Mouse (Mus musculus) forebrain, embryonic 16.5 days (tissue): ENCODE results near the gene Sdccag8. TPM values are rescaled to one million over a fixed set of nuclear protein-coding genes. Genes with fewer than 3 reads are reported as not detected.
A peak's percentile ranks its signal among the peaks of the same experiment; 100 is the strongest.
"Not testable (repeated sequence)": the region's sequence is repeated elsewhere in the genome, so short reads cannot be mapped to it uniquely, and the experiment has no call there.

Experiments used
- ATAC-seq: fragments of 200-750 bp; cut with Nextera tagmentation; 2 replicates; pipeline ENCODE4 v1.8.0; 2017; ENCODE audit warnings: mild to moderate bottlenecking, moderate library complexity
- H3K27ac ChIP-seq: fragments of 300-500 bp; sonication (generic); 2 replicates; pipeline ENCODE4 v1.5.1; 2014; ENCODE audit warnings: low read length, control low read depth
- H3K27me3 ChIP-seq: fragments of 300-500 bp; sonication (generic); replicated peaks from 2 replicates; pipeline ENCODE4 v1.6.1; 2014; ENCODE audit warnings: low read length; ENCODE audit not compliant: control insufficient read depth, insufficient read depth
- H3K36me3 ChIP-seq: fragments of 300-500 bp; sonication (generic); 2 replicates; pipeline ENCODE4 v1.6.1; 2014; ENCODE audit not compliant: control insufficient read depth, insufficient read depth
- H3K4me1 ChIP-seq: fragments of 300-500 bp; sonication (generic); replicated peaks from 2 replicates; pipeline ENCODE4 v1.6.1; 2014; ENCODE audit warnings: low read length; ENCODE audit not compliant: control insufficient read depth, insufficient read depth
- H3K4me2 ChIP-seq: fragments of 300-500 bp; sonication (generic); 2 replicates; pipeline ENCODE4 v1.6.1; 2014; ENCODE audit warnings: mild to moderate bottlenecking, low read length, control low read depth
- H3K4me3 ChIP-seq: fragments of 300-500 bp; sonication (generic); replicated peaks from 2 replicates; pipeline ENCODE4 v1.5.1; 2014; ENCODE audit warnings: mild to moderate bottlenecking, low read length, control low read depth
- H3K9ac ChIP-seq: fragments of 300-500 bp; sonication (generic); replicated peaks from 2 replicates; pipeline ENCODE4 v1.6.1; 2014; ENCODE audit warnings: low read depth, low read length, control low read depth
- H3K9me3 ChIP-seq: fragments of 300-500 bp; sonication (generic); 2 replicates; pipeline ENCODE4 v1.6.1; 2016; ENCODE audit warnings: low read length; ENCODE audit not compliant: control insufficient read depth
- WGBS: fragments of 180-500 bp; shearing (Covaris S2); extraction: QIAGEN DNeasy Blood & Tissue Kit; methylation state at CpG from one replicate; pipeline ENCODE4 v1.1.7; 2014; 5-methylcytosine and 5-hydroxymethylcytosine counted together
- polyA plus RNA-seq: library from polyadenylated mRNA; unstranded; fragments of >200 nt; fragmentation: Nextera tagmentation; extraction: Ambion mirVana; gene quantifications from 2 replicates; pipeline ENCODE4 v1.2.1, GENCODE M21; 2015

Sdccag8 gene
- polyA plus RNA-seq, 1 experiment from 2014 or later: 34.0 TPM

DNA sequence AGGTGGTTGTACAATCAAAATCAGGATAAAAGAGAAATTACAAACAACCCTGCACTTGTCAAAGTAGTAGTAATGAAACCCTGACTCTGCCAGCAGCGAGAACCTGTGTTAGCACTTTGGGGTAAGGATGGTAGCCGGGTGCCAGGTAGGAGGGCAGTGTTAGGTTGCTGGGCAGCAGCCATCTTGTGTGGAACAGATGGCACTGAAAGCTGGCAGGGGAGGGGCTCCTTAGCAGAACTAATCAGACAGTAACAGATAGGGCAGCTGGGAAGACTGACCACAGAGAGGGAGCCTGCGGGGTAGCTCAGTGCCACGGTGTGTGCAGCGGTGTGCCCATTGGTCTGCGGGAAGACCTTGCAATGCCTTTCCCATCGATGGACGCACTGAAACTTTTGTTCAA, 115.2 kb downstream of the Sdccag8 start:
- no peak overlapping the region for H3K4me3 ChIP-seq
- peak overlapping the region; percentile 46 for H3K9ac ChIP-seq
- peak; percentile 64 for ATAC-seq
- WGBS: 61% methylated on average over 8 of the region's 8 CpGs
- peaks cover 38% of the 10 kb centered on the region for H3K4me1 ChIP-seq
- peak overlapping the region; percentile 41 for H3K4me2 ChIP-seq
- H3K27me3 ChIP-seq: no peaks in the 10 kb centered on the region
- peak overlapping the region; percentile 97 for H3K27ac ChIP-seq
- H3K36me3 ChIP-seq: no peaks in the 10 kb centered on the region
- no peaks in the 10 kb centered on the region for H3K9me3 ChIP-seq

DNA sequence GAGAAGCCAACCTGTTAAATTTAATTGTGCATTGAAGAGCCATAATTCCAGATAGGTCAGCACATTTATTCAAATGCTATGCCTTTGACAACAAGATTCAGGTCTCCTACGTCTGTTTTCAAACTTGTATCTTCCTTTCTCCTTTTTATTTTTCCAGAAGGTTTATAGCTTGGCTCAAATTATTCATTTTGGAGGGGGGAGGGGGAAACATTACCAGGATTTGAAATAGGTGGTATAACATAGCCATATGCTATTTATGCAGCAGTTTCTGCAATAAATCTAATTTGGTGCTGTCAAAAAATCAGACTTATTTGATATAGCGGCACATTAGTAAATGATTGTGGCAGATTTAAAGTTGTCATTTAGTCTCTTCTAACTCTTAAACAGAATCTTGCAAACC, 116.1 kb downstream of the Sdccag8 start:
- Histone ChIP-seq H3K36me3 (no peaks in the 10 kb centered on the region), H3K4me3 (no peak overlapping the region), H3K27me3 (no peaks in the 10 kb centered on the region), H3K9me3 (no peaks in the 10 kb centered on the region), H3K4me1 (peaks cover 44% of the 10 kb centered on the region), H3K4me2 (peak overlapping the region; percentile 36), H3K9ac (peak overlapping the region; percentile 56; the same call in 1 of the 2 replicates), H3K27ac (peak overlapping the region; percentile 97)
- ATAC-seq: no peak
- whole genome bisulfite sequencing: 58% methylated on average over 2 of the region's 2 CpGs

DNA sequence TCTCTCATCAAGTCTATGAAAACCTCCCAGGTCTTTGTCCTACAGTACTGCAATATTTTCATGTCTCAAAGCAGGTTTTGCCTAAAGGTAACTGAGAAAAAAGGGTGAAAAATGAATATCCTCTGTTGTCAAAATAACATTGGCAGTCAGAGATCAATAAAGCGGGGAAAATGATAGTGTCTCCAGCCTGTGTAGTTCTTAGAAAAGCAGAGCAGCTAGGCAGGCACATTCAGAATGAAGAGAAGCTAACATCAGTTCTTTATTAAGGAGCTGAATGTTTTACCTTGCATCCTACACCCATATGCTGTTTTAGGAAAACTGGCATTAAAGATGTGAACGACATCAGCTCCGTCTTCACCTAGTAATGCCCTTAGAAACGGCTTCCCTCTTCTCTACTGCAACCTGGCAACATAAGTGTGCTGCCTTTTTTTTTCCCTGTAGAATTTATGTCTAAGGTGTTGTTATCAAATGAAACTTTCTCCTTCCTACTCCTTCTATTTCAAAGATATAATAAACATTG, 116.6 kb downstream of the Sdccag8 start:
- peak overlapping the region; percentile 56 for H3K9ac ChIP-seq
- peak overlapping the region; percentile 36 for H3K4me2 ChIP-seq
- H3K4me1 ChIP-seq: peaks cover 46% of the 10 kb centered on the region
- no peak overlapping the region for H3K4me3 ChIP-seq
- no peak for ATAC-seq
- H3K27me3 ChIP-seq: no peaks in the 10 kb centered on the region
- peak overlapping the region; percentile 97 for H3K27ac ChIP-seq
- H3K9me3 ChIP-seq: no peaks in the 10 kb centered on the region
- WGBS: 50% methylated on average over 4 of the region's 4 CpGs
- no peaks in the 10 kb centered on the region for H3K36me3 ChIP-seq

DNA sequence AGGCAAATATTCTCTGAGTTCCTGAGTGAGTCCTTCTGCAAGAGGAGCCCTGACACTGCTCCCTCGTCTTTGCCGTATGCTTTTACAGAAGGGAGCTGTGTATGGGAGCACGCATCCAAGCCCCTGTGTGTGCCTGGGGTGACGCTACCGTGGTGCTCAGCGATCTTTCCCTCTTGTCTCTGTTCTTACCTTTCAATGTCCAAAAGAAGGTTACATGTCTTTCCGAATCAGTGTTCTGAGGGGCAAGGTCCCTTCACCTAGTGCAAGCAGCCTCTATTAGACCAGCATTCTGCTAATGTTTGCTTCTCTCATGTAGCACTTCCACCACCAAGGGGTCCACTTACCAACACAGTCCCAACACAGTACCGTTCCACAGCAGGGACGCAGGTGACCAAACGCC, 117.1 kb downstream of the Sdccag8 start:
- Histone ChIP-seq H3K36me3 (no peaks in the 10 kb centered on the region), H3K27me3 (no peaks in the 10 kb centered on the region), H3K4me2 (peak overlapping the region; percentile 36), H3K4me3 (no peak overlapping the region), H3K9me3 (no peaks in the 10 kb centered on the region), H3K4me1 (peaks cover 49% of the 10 kb centered on the region), H3K27ac (peak overlapping the region; percentile 97), H3K9ac (peak overlapping the region; percentile 56)
- 69% methylated on average over 10 of the region's 10 CpGs for WGBS
- no peak for ATAC-seq

DNA sequence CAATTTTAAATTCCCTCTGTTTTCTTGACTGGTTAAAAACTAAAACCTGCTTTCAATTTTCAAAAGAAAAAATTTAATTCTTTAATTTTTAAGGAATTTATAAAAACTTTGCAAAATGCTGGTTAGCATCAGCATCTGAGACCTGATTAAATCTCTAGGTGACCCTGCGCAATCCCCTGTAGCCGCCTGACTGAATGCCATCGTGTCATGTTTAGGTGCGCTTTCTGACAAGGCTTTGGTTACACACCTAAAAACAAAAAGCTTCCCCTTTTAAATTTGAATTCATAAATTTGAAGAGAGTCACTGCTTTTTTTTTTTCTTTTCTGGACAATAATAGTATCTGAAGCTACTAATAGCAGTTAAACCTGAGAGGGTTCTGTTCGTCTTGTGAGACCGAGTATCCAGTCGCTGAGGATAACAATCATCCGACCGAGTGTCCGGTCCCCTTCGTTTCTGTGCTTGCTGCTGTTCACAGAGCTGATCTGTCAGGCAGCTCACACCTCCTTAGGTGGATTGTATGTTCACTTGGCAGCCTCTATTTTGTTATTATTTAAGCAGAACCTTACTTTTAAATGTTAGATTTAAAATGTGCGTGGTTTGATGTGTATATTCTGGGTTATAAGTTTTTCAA, 118.0 kb downstream of the Sdccag8 start:
- H3K4me1 ChIP-seq: peaks cover 46% of the 10 kb centered on the region
- peak overlapping the region; percentile 95 for H3K27ac ChIP-seq
- no peak for ATAC-seq

DNA sequence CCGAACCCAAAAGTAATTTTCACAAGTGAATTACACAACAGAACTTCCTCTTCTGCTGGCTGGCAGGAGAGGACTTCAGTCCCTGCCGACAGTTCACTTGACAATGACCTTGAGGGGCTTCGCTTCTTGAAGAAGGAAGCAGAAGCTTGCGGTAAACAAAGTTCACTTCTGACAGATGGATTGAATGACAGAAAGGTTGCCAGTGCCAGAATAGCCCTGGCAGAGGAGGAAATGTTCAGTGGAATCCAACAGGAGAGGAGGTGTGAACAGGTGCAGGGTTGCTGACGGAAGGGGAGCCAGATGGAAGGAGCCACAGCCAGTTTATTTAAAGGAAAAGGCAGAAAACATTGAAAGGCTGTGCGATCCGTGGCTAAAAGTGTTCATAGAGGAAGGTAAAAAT, 118.9 kb downstream of the Sdccag8 start:
- no peaks in the 10 kb centered on the region for H3K9me3 ChIP-seq
- H3K4me1 ChIP-seq: peaks cover 42% of the 10 kb centered on the region
- H3K27ac ChIP-seq: peak overlapping the region; percentile 93
- peak; percentile 75 for ATAC-seq
- H3K9ac ChIP-seq: no peak overlapping the region
- no peaks in the 10 kb centered on the region for H3K27me3 ChIP-seq
- WGBS: 30% methylated on average over 7 of the region's 7 CpGs
- no peak overlapping the region for H3K4me2 ChIP-seq
- H3K4me3 ChIP-seq: no peak overlapping the region
- H3K36me3 ChIP-seq: no peaks in the 10 kb centered on the region

More for the DNA sequence above, 118.0 kb downstream of the Sdccag8 start:
- Histone ChIP-seq H3K36me3 (no peaks in the 10 kb centered on the region), H3K9ac (peak overlapping the region; percentile 42), H3K27me3 (no peaks in the 10 kb centered on the region), H3K4me3 (no peak overlapping the region), H3K9me3 (no peaks in the 10 kb centered on the region), H3K4me2 (peak overlapping the region; percentile 23)
- 58% methylated on average over 12 of the region's 12 CpGs for WGBS

DNA sequence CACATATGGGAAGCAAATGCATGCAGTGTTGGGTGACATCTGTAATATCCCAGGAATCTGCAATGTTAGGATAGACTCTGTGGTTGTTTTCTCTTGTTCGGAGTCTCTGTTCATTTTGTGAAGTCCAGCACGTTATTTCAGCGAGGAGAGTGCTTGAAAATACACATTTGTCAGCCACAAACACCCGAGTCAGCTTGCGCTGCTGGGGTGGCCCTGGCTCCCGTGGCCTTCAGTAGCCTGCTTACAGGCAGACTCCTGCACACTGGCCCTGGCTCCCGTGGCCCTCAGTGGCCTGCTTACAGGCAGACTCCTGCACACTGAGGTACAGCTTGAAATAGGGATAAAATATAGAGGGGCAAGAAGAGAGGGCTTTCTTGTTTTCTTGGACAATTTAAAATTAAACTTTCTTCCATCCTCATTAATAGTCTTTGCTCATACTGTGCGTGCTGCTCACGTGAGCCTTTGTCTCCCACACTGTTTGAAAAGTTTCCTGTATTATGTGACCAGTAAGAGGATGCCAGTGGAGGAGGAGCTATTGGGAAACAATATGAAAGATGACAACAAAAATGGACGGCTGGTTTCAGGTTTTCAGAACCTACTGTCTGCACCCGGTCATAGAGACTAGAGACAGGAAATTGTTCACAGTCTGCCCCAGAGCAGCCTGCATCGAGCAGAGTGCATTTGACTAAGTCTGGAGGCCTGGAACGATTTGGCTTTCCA, 119.7 kb downstream of the Sdccag8 start:
- Histone ChIP-seq H3K9me3 (no peaks in the 10 kb centered on the region), H3K27ac (peak overlapping the region; percentile 95), H3K4me1 (peaks cover 34% of the 10 kb centered on the region), H3K27me3 (no peaks in the 10 kb centered on the region), H3K4me3 (no peak overlapping the region), H3K9ac (peak overlapping the region; percentile 35), H3K4me2 (0 out of 2 replicates have a peak overlapping the region, but pooled peaks have one; percentile 3), H3K36me3 (no peaks in the 10 kb centered on the region)
- no peak for ATAC-seq
- 35% methylated on average over 13 of the region's 13 CpGs for WGBS

DNA sequence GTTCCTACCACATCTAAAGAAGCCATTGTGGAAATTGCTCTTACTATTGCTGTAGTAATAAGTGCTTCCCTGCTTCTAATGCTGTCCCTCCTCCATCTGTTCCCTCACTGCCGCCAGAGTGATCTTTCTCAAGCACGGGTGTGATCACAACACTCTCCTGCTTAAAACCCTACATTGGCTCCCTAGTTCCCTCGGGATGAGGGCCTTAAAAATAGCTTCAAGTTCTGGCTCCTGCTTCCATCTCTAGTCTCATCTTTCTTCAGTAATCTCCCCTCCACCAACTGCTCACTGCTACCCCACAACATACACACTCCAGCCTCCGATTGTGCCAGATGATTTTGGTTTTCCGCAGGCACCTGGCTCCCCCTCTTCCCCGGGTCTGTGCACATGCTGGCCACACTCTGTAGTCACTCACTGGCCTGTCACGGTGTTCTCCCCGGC, 125.5 kb downstream of the Sdccag8 start:
- Histone ChIP-seq H3K27me3 (no peaks in the 10 kb centered on the region), H3K36me3 (no peaks in the 10 kb centered on the region), H3K27ac (peak overlapping the region; percentile 79), H3K4me1 (peaks cover 22% of the 10 kb centered on the region), H3K9ac (no peak overlapping the region), H3K4me2 (no peak overlapping the region), H3K9me3 (no peaks in the 10 kb centered on the region), H3K4me3 (no peak overlapping the region)
- 53% methylated on average over 8 of the region's 8 CpGs for WGBS
- ATAC-seq: peak; percentile 46; the same call in 1 of the 2 replicates

DNA sequence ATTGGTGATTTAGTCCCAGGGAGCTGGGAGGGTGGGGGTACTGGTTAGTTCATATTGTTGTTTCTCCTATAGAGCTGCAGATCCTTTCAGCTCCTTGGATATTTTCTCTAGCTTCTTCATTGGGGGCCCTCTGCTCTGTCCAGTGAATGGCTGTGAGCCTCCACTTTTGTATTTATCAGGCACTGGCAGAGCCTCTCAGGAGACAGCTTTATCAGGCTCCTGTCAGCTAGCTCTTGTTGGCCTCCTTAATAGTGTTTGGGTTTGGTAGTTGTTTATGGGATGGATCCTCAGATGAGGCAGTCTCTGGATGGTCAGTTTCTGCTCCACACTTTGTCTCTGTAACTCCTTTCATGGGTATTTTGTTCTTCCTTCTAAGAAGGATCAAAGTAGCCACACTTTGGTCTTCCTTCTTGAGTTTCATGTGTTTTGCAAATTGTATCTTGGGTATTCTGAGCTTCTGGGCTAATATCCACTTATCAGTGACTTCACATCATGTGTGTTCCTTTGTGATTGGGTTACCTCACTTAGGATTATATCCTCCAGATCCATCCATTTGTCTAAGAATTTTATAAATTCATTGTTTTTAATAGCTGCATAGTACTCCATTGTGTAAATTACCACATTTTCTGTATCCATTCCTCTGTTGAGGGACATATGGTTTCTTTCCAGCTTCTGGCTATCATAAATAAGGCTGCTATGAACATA, 127.0 kb downstream of the Sdccag8 start:
- H3K9ac ChIP-seq, H3K27me3 ChIP-seq, H3K4me2 ChIP-seq, H3K27ac ChIP-seq, H3K4me3 ChIP-seq, H3K36me3 ChIP-seq, ATAC-seq, H3K9me3 ChIP-seq: not testable (repeated sequence)
- H3K4me1 ChIP-seq: peaks cover 20% of the 10 kb centered on the region
